Mouse (Mus musculus) C2C12 (cell line): Measurements from ENCODE around the gene Arl15. TPM values are rescaled to one million over a fixed set of nuclear protein-coding genes. Genes with fewer than 3 reads are reported as not detected.

ENCODE experiments used
- H3K27me3 ChIP-seq: one replicate; pipeline ENCODE4 v1.6.1; 2011; ENCODE audit not compliant: control insufficient read depth, insufficient read depth, insufficient read length
- H3K36me3 ChIP-seq: one replicate; pipeline ENCODE4 v1.6.1; 2011; ENCODE audit not compliant: control insufficient read depth, insufficient read depth
- H3K4me3 ChIP-seq: one replicate; pipeline ENCODE4 v1.5.1; 2011; ENCODE audit warnings: mild to moderate bottlenecking, control low read depth; ENCODE audit not compliant: poor library complexity, insufficient read depth, severe bottlenecking
- H3K79me2 ChIP-seq: one replicate; pipeline ENCODE4 v1.6.1; 2011; ENCODE audit not compliant: control insufficient read depth, insufficient read depth
- H3K79me3 ChIP-seq: one replicate; pipeline ENCODE4 v1.6.1; 2011; ENCODE audit warnings: low read depth, control low read depth
- H3ac ChIP-seq: one replicate; pipeline ENCODE3; 2011; ENCODE audit warnings: low read depth; ENCODE audit not compliant: control insufficient read depth, insufficient read length
- CEBPB ChIP-seq: IDR thresholded peaks from one replicate; pipeline ENCODE4 v1.6.1; 2011; ENCODE audit warnings: low read depth, mild to moderate bottlenecking, control low read depth, moderate library complexity
- CTCF ChIP-seq: IDR thresholded peaks from one replicate; pipeline ENCODE4 v1.5.1; 2011; ENCODE audit not compliant: control insufficient read depth, insufficient read depth, insufficient read length
- FOSL1 ChIP-seq: IDR thresholded peaks from one replicate; pipeline ENCODE4 v1.8.0; 2011; ENCODE audit warnings: mild to moderate bottlenecking, low read length; ENCODE audit not compliant: poor library complexity, insufficient read depth, severe bottlenecking
- MAX ChIP-seq: IDR thresholded peaks from one replicate; pipeline ENCODE4 v1.6.1; 2011; ENCODE audit warnings: mild to moderate bottlenecking, control low read depth
- MYOD1 ChIP-seq: IDR thresholded peaks from one replicate; pipeline ENCODE4 v1.6.1; 2011; ENCODE audit warnings: low read depth; ENCODE audit not compliant: control insufficient read depth, insufficient read length
- MYOG ChIP-seq: IDR thresholded peaks from one replicate; pipeline ENCODE4 v1.6.1; 2011; ENCODE audit not compliant: control insufficient read depth, insufficient read length; ENCODE audit errors: extremely low read depth
- USF1 ChIP-seq: IDR thresholded peaks from one replicate; pipeline ENCODE4 v1.6.1; 2011; ENCODE audit warnings: low read depth, mild to moderate bottlenecking, control low read depth, moderate library complexity
- polyA plus RNA-seq: library from polyadenylated mRNA; unstranded; fragments of >200 nt; fragmentation: generic; extraction: Trizol; gene quantifications from one replicate; pipeline ENCODE4 v1.2.1, GENCODE M21; 2012; ENCODE audit warnings: missing spikeins

Arl15 gene
- polyA plus RNA-seq, 1 experiment: 3.5 TPM

GRCm38 (mm10) chr13:113993066-113993465 is 198.8 kb downstream of the Arl15 start:
- Histone ChIP-seq H3K27me3 (no peaks in the 10 kb centered on the region), H3K79me2 (no peaks in the 10 kb centered on the region), H3K36me3 (no peaks in the 10 kb centered on the region), H3K79me3 (no peaks in the 10 kb centered on the region), H3K4me3 (no peak overlapping the region), H3ac (no peak overlapping the region)
- TF ChIP-seq MYOG: no peak
- no peak for TF ChIP-seq USF1
- TF ChIP-seq CEBPB: no peak
- no peak for TF ChIP-seq FOSL1
- no peak for TF ChIP-seq CTCF
- TF ChIP-seq MYOD1: no peak
- no peak for TF ChIP-seq MAX

GRCm38 (mm10) chr13:113994586-113994985 is 200.3 kb downstream of the Arl15 start:
- Histone ChIP-seq H3K4me3 (no peak overlapping the region), H3K36me3 (no peaks in the 10 kb centered on the region), H3K79me3 (no peaks in the 10 kb centered on the region), H3K27me3 (no peaks in the 10 kb centered on the region), H3K79me2 (no peaks in the 10 kb centered on the region), H3ac (no peak overlapping the region)
- TF ChIP-seq CEBPB (no peak), USF1 (no peak), FOSL1 (no peak), CTCF (no peak), MYOD1 (no peak), MAX (no peak), MYOG (no peak)

DNA sequence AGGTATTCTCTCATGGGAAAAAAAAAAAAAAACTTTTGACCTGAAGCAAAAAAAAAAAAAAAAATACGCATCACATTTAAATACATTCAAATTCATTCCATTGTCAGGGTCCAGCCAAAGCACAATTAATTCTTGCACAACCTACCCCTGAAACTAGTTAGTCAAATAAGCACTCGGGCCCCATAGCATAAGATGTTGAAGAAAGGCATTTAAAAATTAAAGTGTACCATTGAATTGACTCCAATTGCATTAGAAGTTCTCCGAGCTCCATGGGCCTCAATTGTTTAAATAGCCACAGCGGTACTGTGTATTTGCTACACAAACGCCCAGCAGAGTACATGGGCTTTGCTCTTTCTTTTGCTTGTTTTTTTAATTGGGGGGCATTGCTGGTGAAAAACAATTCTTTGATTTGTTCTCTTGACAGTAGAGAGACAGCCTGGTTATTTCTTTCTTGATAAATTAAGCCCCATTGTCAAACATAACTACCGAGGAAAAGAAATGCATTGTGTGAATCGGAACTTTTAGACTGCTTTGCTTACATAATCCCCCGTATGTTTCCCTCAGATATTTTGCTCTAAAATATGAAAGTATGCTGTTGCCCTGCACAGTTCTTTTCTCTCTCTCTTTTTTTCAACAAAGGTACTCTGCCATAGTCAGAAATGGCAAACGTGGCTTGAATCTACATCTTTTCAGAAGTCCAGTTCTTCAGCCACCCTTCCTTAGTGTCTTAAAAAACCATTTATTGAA is 201.4 kb downstream of the Arl15 start:
- H3ac ChIP-seq: no peak overlapping the region
- TF ChIP-seq FOSL1: no peak
- no peak for TF ChIP-seq MYOD1
- TF ChIP-seq USF1: no peak
- no peak for TF ChIP-seq CEBPB
- no peak for TF ChIP-seq MYOG
- TF ChIP-seq CTCF: no peak
- H3K27me3 ChIP-seq: no peaks in the 10 kb centered on the region
- no peak overlapping the region for H3K4me3 ChIP-seq
- H3K79me2 ChIP-seq: no peaks in the 10 kb centered on the region
- H3K36me3 ChIP-seq: no peaks in the 10 kb centered on the region
- no peaks in the 10 kb centered on the region for H3K79me3 ChIP-seq

DNA sequence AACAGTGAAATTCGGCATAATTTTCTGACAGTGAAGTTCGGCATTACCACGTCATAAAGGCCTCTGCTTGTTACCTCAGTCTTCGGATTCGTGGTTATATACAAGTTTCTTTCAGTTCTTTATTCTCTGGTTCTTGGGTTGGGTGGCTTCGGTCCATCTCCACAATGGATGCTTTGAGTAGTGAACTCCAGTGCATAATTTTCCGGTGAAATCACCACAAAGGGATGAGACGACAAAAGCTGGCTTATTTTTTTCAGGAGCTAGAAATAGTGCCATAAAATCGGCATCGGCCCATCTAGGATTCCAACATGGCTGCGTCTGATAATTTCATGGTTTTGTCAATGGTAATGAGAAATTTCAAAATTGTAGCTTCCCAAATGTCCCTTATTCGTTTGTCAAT is 204.5 kb downstream of the Arl15 start:
- no peaks in the 10 kb centered on the region for H3K79me2 ChIP-seq
- TF ChIP-seq MYOD1: no peak
- TF ChIP-seq FOSL1: no peak
- no peak for TF ChIP-seq USF1
- TF ChIP-seq MYOG: no peak
- TF ChIP-seq MAX: no peak
- no peak for TF ChIP-seq CEBPB
- TF ChIP-seq CTCF: no peak
- no peaks in the 10 kb centered on the region for H3K36me3 ChIP-seq
- no peak overlapping the region for H3ac ChIP-seq
- H3K27me3 ChIP-seq: no peaks in the 10 kb centered on the region
- no peaks in the 10 kb centered on the region for H3K79me3 ChIP-seq
- no peak overlapping the region for H3K4me3 ChIP-seq

- H3K4me3 ChIP-seq: no peak overlapping the region
- H3K79me2 ChIP-seq: no peaks in the 10 kb centered on the region
- no peaks in the 10 kb centered on the region for H3K79me3 ChIP-seq
- H3K36me3 ChIP-seq: no peaks in the 10 kb centered on the region
- H3ac ChIP-seq: no peak overlapping the region
- TF ChIP-seq CEBPB (no peak), MAX (no peak), USF1 (no peak), MYOD1 (no peak), FOSL1 (no peak), CTCF (no peak), MYOG (no peak)
- H3K27me3 ChIP-seq: no peaks in the 10 kb centered on the region
Observed at GRCm38 (mm10) chr13:114003463-114003862, 209.2 kb downstream of the Arl15 start.
